Mouse (Mus musculus): Measurements from ENCODE around the gene Cenpl. TPM values are rescaled to one million over a fixed set of nuclear protein-coding genes. Genes with fewer than 3 reads are reported as not detected.

Cenpl gene
- polyA plus RNA-seq (2017; shearing (Covaris generic)): 66.3 TPM

DNA sequence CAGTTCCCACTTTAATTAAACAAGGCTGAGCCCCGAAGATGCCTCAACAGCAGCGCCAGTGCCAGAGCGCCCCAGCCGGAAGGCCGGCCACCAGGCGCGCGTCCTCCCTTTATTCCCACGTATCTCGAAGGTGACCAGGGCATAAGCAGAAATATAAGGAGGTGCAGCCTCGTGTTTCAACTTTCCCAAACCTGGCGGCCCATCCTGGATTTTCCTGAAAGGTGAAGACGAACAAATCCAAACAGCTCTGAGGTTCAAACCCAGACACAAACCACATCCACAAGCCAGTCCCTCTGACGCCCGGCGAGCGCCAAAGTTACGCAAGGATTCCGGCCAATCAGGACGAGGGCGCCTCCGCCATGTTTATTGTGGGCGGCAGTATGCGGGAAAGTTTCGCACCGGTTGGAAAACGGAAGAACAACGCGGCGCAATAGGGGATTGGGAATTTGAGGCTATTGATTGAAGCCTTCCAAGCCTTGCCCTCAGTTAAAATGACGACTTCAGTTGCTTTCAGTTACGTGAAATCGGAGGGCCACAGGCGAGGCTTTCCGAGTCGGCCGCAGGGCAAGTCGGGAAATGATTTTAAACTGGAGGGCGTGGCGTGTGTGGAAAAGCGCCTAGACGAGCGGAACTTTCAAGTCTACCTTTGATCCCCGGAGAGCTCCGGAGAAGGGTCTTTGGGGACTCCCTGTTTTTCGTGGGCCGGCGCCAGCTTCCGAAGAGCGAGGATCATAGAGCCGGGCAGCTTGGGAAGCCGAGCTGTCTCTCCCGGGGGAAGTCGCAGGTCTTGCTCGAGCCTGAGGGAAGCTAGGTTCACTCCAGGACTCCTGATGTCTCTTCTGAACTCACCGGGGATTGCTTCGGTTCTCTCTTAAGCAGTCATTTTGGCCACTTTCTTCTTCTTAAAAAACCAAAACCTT is at the start of gene Cenpl, which contains the start of gene Dars2:
Cenpl (plus strand) TSS at position 362 of the 920 bp plus-strand sequence.
Dars2 (minus strand) TSS at position 307 of the 920 bp plus-strand sequence.

DNA sequence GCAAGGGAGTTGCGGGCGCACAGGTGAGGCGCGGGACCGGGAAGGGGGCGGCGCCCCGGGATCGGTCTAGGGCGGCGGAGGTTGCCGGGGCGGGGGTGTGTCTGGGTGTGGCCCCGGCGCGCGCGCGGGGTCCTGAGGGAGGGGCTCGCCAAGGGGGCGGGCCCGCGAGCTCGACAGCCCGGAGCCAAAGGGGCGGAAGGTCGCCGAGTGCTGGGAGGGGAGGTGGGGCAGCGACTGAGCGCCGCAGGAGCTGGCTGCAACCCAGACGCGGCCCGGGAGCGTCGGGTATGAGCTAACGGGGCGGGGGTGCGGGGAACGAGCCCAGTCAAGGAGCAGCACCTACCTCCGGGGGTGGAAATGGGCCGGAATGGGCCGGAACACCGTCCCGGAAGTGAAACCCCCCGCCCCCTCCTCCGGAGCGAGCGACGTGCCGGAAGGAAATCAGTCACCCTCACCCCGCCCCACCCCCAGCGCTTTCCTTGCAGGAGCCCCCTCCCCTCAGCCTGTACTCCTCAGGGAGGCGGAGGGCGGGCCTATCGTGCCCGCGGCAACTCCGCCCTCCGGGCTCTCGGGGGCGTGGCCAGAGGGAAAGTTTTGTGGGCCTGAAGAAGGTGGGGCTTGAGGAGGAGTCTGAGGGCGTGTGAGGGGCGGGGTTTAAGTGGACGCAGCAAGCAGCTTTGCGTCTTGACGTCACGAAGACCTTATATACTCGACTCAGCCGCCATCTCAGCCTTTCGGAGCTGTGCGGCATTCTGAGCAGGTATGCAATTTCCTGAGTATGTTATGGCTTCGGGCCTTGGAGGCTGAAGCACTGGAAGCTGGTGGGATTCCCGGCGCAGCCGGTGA is 35.9 kb upstream of the Cenpl start, which contains the start of gene Zbtb37:
Zbtb37 (minus strand) TSS at position 415 of the 846 bp plus-strand sequence.

DNA sequence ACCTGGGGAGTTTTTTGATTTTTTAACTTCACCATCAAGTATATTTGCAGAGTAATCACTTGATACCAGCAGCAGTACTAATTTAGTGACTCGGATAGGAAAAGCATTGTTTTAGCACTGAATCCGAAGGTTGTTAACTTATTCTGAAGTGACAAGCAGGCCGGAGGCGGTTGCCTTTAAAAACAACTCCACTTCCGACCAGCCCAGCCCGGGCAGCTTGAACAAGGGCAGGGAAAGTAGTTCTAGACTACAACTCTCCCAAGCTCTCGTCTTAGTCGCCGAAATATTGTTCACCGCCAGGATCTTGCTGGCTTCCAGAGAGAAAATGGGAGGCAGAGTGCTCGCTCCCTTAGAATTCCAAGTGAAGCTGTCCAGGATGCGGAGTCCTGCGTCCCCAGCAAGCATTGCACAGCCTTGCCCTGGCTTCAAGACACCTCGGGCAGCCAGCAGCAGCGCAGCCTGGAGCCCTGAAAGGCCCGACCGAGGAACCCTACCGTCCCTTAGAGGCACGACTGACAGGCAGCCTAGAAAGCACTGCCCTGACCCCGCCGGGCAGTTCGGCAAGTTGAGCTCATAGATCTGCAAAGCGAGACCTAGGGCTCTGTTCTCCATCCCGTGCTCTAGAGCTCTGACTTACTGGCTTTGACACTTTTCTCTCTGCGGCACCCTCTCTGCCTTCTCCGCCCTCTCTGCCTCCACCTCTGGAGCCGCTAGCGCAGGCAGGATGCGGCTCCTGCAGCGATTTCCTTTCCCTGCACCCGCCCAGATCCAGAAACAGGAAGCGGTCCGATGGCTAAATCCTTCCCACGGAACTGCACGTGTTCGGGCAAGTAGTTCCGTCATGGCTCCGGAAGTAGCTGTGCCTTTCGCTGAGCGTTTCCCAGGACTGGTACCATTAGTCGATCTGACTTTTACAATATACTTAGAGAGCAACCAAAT is 60.5 kb downstream of the Cenpl start, which contains the start of gene Klhl20:
Klhl20 (minus strand) TSS at position 786 of the 939 bp plus-strand sequence.

Other genes starting within 250 kb of the Cenpl start
- 27.2 TPM for gene Rc3h1, start 164.3 kb upstream of the Cenpl start, polyA plus RNA-seq (2017; shearing (Covaris generic))
- gene Serpinc1, start 92.1 kb upstream of the Cenpl start, polyA plus RNA-seq (2017; shearing (Covaris generic)): 0.84 TPM
- 10.2 TPM for gene Zbtb37, start 35.9 kb upstream of the Cenpl start, polyA plus RNA-seq (2017; shearing (Covaris generic))
- 15.5 TPM for gene Dars2, start 55 bp upstream of the Cenpl start, polyA plus RNA-seq (2017; shearing (Covaris generic))
- 16.8 TPM for gene Klhl20, start 60.8 kb downstream of the Cenpl start, polyA plus RNA-seq (2017; shearing (Covaris generic))
- not detected for gene Ankrd45, start 72.0 kb downstream of the Cenpl start, polyA plus RNA-seq (2017; shearing (Covaris generic))
- not detected for gene Tex50, start 88.6 kb downstream of the Cenpl start, polyA plus RNA-seq (2017; shearing (Covaris generic))
- gene Prdx6, start 180.5 kb downstream of the Cenpl start, polyA plus RNA-seq (2017; shearing (Covaris generic)): 1,062 TPM